Comparison of ENCODE assay signal across 21 mouse cellular contexts in the genomic region with DNA sequence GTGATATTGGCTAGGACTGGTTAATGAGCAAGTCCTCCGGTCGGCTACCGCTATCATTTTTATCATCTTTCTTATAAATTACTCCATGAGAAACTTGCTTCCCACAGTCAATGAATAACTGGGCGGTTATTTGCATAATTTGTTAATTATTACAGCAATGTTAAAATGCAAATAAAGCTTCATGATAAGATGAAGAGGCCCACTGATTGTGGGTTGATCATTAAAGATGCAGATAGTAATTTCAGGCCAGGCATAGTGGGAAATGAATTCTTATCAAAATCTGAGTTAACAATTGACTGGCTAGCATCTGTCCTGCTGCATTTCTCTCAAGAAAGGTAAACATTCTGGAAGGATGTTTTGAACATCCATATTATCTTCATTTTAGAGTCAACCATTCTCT.
A peak's percentile ranks its signal among the peaks of the same experiment; 100 is the strongest.
DNase-seq lines count a peak whose midpoint lies in the region; ATAC-seq and TF ChIP-seq lines count a peak whose summit lies in the region.
"Had no signal": no experiment of that assay in that cellular context is flagged by ENCODE, and none has a peak within 500 bp of the region (broad histone marks: within the 10 kb centered on the region; RNA-seq: fewer than 3 reads in every experiment).

No protein-coding gene starts in this region.

- DNase-seq in brain, embryonic 14.5 days (ENCODE audit: low read depth) = peak; percentile 11
- DNase-seq in spleen, adult 12 weeks (ENCODE audit: low spot score) = no peak
- no peak for DNase-seq in heart, embryonic 10.5 days (ENCODE audit: low spot score)
- DNase-seq: adrenal gland, adult 2 months; adrenal gland, postnatal 10 days; adrenal gland, postnatal 25 days; cerebellum, adult 11-12 months; cerebellum, adult 2 months; cerebellum, adult 9-11 months; cerebellum, postnatal 14 days; cerebellum, postnatal 36 days; embryo, embryonic 11 days had no signal

- H3K27me3 ChIP-seq in intestine, embryonic 15.5 days (replicated peaks) = no peaks in the 10 kb centered on the region
- no peaks in the 10 kb centered on the region for H3K27me3 ChIP-seq in intestine, postnatal 0 days (replicated peaks; ENCODE audit: control insufficient read depth, insufficient read depth, low read length)
- H3K27me3 ChIP-seq in heart, embryonic 10.5 days (ENCODE audit: insufficient read depth, poor library complexity, severe bottlenecking) = no peaks in the 10 kb centered on the region
- H3K27me3 ChIP-seq: embryonic facial prominence, embryonic 13.5 days; embryonic facial prominence, embryonic 15.5 days; forebrain, embryonic 12.5 days had no signal

- H3K9ac ChIP-seq in intestine, embryonic 15.5 days = no peak overlapping the region
- H3K9ac ChIP-seq in intestine, postnatal 0 days (ENCODE audit: low read depth, low read length) = no peak overlapping the region
- H3K9ac ChIP-seq: embryonic facial prominence, embryonic 13.5 days; embryonic facial prominence, embryonic 15.5 days; forebrain, embryonic 12.5 days had no signal

- no peak overlapping the region for H3K27ac ChIP-seq in intestine, embryonic 15.5 days
- H3K27ac ChIP-seq in intestine, postnatal 0 days (ENCODE audit: low read depth, low read length) = no peak overlapping the region
- no peak overlapping the region for H3K27ac ChIP-seq in heart, embryonic 10.5 days
- H3K27ac ChIP-seq: embryonic facial prominence, embryonic 13.5 days; embryonic facial prominence, embryonic 15.5 days; forebrain, embryonic 10.5 days; forebrain, embryonic 12.5 days had no signal

- 74% methylated on average over 4 of the region's 4 CpGs for WGBS in intestine, embryonic 15.5 days
- 37% methylated on average over 4 of the region's 4 CpGs for WGBS in intestine, postnatal 0 days
- WGBS in heart, embryonic 10.5 days = 79% methylated on average over 4 of the region's 4 CpGs

- H3K9me3 ChIP-seq in intestine, embryonic 15.5 days = no peaks in the 10 kb centered on the region
- H3K9me3 ChIP-seq in intestine, postnatal 0 days (ENCODE audit: control insufficient read depth) = no peaks in the 10 kb centered on the region
- H3K9me3 ChIP-seq in heart, embryonic 10.5 days = no peaks in the 10 kb centered on the region
- H3K9me3 ChIP-seq: embryonic facial prominence, embryonic 13.5 days; embryonic facial prominence, embryonic 15.5 days; forebrain, embryonic 10.5 days; forebrain, embryonic 12.5 days had no signal

- peak; percentile 84 for ATAC-seq in intestine, embryonic 15.5 days
- peak; percentile 25; the same call in 1 of the 2 replicates for ATAC-seq in intestine, postnatal 0 days
- ATAC-seq: forebrain, embryonic 14.5 days; forebrain, embryonic 16.5 days had no signal

- no peak for TF ChIP-seq POLR2A in brain, embryonic 14.5 days (IDR thresholded peaks at IDR 0.05; ENCODE audit: borderline replicate concordance, extremely low read depth, insufficient read depth, insufficient read length, poor library complexity, severe bottlenecking)

- no peaks in the 10 kb centered on the region for H3K4me1 ChIP-seq in intestine, embryonic 15.5 days (replicated peaks)
- no peaks in the 10 kb centered on the region for H3K4me1 ChIP-seq in intestine, postnatal 0 days (replicated peaks; ENCODE audit: control insufficient read depth, insufficient read depth, low read length)
- H3K4me1 ChIP-seq in heart, embryonic 10.5 days = no peaks in the 10 kb centered on the region
- H3K4me1 ChIP-seq: embryonic facial prominence, embryonic 13.5 days; embryonic facial prominence, embryonic 15.5 days; forebrain, embryonic 10.5 days; forebrain, embryonic 12.5 days had no signal

- H3K4me2 ChIP-seq in intestine, embryonic 15.5 days (replicated peaks) = no peak overlapping the region
- H3K4me2 ChIP-seq in intestine, postnatal 0 days (replicated peaks; ENCODE audit: low read depth) = 0 out of 2 replicates have a peak overlapping the region, but pooled peaks have one; percentile 4
- H3K4me2 ChIP-seq: embryonic facial prominence, embryonic 13.5 days; embryonic facial prominence, embryonic 15.5 days; forebrain, embryonic 12.5 days had no signal

- H3K4me3 ChIP-seq in intestine, embryonic 15.5 days (replicated peaks) = no peak overlapping the region
- H3K4me3 ChIP-seq in intestine, postnatal 0 days (ENCODE audit: low read depth, low read length) = no peak overlapping the region
- H3K4me3 ChIP-seq in heart, embryonic 10.5 days = no peak overlapping the region
- H3K4me3 ChIP-seq: embryonic facial prominence, embryonic 13.5 days; embryonic facial prominence, embryonic 15.5 days; erythroblast, embryonic 14.5 days; forebrain, embryonic 10.5 days; forebrain, embryonic 12.5 days had no signal

- TF ChIP-seq CTCF in brain, embryonic 14.5 days (IDR thresholded peaks at IDR 0.05; ENCODE audit: borderline replicate concordance, extremely low read depth, insufficient read depth, insufficient read length) = no peak
- no peak for TF ChIP-seq CTCF in intestine, postnatal 0 days (IDR thresholded peaks at IDR 0.05; ENCODE audit: low read depth)

- no peaks in the 10 kb centered on the region for H3K36me3 ChIP-seq in intestine, embryonic 15.5 days
- no peaks in the 10 kb centered on the region for H3K36me3 ChIP-seq in intestine, postnatal 0 days (ENCODE audit: control insufficient read depth, insufficient read depth)
- no peaks in the 10 kb centered on the region for H3K36me3 ChIP-seq in heart, embryonic 10.5 days
- H3K36me3 ChIP-seq: embryonic facial prominence, embryonic 13.5 days; embryonic facial prominence, embryonic 15.5 days; forebrain, embryonic 10.5 days; forebrain, embryonic 12.5 days had no signal
